Mouse (Mus musculus): ENCODE results near the gene Ralgapa2. TPM values are rescaled to one million over a fixed set of nuclear protein-coding genes. Genes with fewer than 3 reads are reported as not detected.
A peak's percentile ranks its signal among the peaks of the same experiment; 100 is the strongest.

The Ralgapa2 gene
- total RNA-seq, 2 experiments from 2014 or later: 26.0 to 29.8 TPM

DNA sequence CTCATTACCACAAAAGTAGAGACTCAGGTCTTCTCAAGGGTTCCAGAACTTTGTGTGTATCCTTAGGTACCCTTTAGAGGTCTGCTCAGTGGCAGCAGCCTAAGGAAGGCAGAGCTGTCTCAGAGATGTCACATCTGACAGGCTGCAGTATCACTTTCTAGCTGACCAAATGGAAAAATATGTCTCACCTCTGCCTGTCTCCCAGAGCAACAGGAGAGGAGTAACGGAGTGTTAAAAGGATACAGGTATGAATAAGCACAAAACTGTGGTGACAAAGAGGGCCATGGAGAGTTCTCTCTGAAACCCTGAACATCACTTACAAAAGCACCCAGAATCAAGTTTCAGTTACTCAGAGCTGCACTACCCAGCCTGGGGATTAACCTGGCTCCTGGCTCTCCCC lies 257.8 kb downstream of the Ralgapa2 start:
- intact Hi-C loops (cut with DNase I): no loop called here
- DNase-seq (ENCODE audit: extremely low spot score in 1 of 2, low spot score in 2 of 2): no peak

DNA sequence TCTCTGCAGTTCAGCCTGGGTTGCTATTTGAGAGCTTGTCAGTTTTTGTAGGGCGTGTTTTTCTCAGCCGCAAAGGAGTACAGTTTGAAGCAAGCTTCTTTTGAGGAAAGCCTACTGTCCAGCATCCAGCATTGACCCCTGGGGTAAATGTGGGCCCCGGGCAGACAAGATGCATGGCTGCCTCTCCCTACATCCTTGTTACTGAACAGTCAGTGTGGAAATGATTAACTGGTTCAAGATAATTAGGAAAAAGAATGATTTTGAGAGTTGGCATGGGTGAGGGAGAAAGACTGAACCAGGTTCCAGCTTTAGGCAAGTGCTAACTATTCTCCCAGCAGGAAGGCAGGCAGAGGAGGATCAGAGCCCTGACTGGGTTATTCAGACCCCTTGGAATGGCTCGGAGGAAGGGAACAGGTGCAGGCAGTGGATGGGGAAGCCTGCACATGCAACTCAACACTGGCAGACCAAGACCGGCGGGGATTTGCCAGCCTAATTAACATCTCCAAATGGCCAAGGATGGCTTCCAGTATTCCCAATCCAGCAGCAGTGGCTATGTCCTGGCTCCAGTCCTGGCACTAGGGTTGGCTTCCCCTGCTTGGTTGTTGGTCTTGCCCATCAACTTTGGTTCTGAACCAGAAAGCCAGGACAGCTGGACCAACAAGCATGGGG lies 261.8 kb downstream of the Ralgapa2 start:
- intact Hi-C loops (cut with DNase I): no loop called here
- DNase-seq (ENCODE audit: extremely low spot score in 1 of 2, low spot score in 2 of 2): peak in 1 of 2 experiments; percentile 34

DNA sequence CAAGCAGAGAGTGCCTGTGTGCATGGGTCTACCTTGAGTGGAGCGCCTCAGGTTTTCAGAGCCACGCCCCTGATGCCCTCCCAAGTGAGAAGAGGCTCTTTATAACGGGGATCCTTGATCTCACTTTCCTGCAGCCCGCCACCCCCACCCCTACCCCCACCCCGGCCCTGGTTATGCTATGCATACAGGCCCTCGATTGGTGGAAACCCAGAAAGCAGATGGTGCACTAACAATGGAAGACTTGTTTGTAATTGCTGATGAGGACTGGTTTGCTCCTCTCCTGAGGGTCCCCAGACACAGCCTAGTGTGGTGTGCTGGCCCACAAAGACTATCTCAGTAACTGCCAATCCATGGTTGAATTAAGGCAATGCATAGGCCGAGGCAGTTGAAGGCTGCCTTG lies 263.1 kb downstream of the Ralgapa2 start:
- intact Hi-C loops (cut with DNase I): no loop called here
- DNase-seq (ENCODE audit: extremely low spot score in 1 of 2, low spot score in 2 of 2): no peak

DNA sequence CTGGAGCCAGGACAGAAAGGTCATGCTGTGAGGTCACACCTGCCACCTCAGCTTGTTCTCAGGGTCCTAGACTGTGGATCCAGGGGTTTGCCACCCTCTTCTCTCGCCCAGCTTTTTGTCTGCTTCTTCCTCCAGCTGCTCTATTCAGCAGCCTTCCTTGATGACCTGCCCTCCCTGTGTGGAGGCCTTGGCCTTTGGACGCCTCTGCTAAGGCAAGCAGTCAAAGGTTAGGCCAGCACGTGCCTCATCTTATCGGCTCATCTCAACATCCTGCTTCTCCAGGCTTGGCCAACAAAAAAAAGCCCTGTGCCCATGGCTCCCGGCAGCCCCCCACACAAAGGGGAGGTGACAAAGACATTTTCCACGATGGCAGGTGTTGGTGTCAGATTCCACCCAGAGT lies 264.6 kb downstream of the Ralgapa2 start:
- intact Hi-C loops (cut with DNase I): no loop called here
- DNase-seq (ENCODE audit: extremely low spot score in 1 of 2, low spot score in 2 of 2): no peak

DNA sequence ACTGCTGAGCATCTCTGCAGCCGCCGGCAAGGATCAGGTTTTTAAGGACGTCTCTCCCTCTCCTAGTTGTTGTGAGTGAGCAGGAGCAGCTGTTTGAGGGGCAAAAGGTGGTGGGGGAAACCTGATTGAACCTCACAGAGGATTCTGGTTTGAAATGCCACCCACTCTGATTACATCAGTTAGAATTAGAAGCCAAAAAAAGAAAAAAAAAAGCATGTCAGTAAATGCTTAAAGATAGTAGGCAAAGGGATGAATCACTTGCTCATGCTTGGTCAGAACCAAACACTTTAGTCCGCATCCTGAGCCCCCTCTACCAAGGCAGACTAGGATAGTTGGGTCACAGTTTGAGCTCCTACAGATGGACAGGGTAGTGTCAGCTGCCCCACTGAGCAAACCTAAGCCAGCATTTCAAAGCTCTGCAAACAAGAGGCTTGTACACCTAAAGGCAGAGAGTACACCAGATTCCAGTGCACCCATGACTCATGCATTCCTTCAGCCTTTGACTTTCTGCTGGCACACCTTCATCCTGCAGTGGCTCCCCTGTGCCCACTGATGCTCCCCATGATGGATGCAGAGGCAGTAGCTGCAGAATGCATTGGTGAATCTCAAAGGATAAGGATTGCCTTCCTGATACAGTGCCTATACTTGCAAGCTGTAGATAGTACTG lies 265.6 kb downstream of the Ralgapa2 start:
- intact Hi-C loops (cut with DNase I): no loop called here
- DNase-seq (ENCODE audit: extremely low spot score in 1 of 2, low spot score in 2 of 2): no peak

DNA sequence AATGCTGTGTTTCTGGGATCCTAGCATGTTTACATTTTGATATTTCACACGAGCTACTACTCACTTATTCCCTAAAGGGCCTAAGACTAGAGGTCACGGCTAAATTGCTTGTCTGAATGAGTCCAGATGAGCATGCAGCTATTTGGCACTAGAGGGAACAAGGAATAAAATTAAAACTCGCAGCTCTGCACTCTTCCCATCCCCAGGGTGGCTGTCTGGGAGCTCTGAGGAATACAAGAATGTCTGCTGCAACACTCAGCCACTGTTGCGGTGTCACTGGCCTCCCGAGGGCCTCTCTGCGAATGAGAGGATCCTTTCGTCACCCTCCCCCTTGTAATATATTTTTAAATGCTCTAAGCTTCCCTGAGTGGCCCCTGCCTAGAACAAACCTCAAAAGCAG lies 266.7 kb downstream of the Ralgapa2 start:
- no peak for DNase-seq (ENCODE audit: extremely low spot score in 1 of 2, low spot score in 2 of 2)
- intact Hi-C loops (cut with DNase I): no loop called here

DNA sequence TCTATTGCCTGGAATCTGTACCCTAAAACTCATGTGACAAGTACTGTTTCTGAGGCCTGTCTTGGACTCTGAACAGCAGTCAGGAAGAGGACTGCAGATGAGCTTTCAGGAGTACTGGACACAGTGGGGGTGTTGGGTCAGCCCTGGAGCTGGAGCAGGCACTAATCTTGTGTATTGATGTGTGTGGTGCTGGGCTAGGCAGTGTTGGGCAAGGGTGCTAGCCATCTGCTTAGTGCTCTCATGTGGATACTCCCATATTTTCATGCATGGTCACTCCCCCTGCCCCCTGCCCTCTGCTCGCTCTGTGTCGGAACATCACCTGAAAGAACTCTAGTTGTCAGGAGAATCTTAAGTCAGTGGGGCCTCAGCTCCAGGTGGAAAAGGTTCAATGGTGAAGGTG lies 268.1 kb downstream of the Ralgapa2 start:
- intact Hi-C loops (cut with DNase I): no loop called here
- DNase-seq (ENCODE audit: extremely low spot score in 1 of 2, low spot score in 2 of 2): no peak

DNA sequence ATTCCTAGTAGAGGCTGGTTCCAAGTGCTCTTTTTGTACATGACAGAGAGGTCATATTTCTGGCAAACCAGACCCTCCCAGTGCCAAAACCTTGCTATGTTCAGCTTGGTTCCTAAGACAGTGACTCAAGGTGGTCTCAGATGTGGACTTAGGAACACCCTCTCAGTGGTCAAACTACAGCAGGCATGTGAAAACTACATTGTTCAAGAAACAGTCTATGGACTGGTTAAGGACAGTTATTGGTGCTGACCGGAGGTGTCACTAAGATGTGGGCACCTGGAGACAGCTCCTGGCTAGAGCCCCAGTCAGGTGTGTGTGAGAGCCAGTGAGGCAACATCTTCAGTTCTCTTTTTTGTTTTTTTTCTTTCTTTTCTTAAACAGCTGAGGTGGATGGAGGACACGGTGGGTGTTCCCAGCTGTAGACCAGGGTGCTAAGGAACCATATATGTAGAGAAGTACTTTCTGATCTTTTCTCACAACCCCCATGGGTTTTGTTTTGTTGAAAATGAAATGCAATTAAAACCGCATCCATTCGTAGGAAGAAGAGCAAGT lies 272.9 kb downstream of the Ralgapa2 start:
- intact Hi-C loops (cut with DNase I): no loop called here
- no peak for DNase-seq (ENCODE audit: extremely low spot score in 1 of 2, low spot score in 2 of 2)

DNA sequence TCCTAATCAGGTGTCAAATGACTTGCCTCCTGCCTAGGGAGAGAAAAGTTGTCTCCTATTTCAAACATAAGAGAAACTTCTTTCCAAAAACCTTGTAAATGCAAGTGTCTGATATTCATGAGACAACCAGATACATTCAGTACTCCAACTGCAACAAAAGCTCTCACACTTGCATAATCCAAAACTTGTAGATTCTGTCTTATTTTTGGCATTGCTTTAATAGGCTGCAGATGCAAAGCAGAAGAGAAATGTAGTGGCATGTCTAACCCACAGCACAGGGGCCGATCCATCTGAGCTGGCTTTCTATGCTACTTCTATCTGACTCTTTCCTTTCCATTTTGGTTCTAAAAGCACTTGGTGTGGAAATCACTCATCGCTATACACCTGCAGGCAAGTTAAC lies 280.7 kb downstream of the Ralgapa2 start:
- DNase-seq (ENCODE audit: extremely low spot score in 1 of 2, low spot score in 2 of 2): no peak
- intact Hi-C loops (cut with DNase I): no loop called here

DNA sequence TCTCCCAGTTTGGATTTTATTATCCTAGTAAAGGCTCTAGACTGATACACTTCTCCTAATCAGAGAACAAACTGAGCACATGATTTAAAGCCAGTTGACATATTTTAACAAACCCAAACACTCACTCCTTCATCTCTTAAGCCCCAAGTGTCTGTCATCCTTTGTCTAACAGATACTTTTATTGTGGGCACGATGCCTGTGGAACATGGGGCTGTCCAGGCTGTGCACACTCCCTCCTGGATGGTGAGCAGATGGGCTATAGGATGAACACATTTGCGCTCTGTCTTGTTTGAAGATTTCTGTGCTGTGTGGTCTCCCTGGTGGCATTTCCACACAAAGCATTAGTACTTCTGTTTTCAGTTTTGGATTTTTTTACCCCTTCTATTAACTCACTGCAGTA lies 283.7 kb downstream of the Ralgapa2 start:
- intact Hi-C loops (cut with DNase I): loop anchor here (10.0 kb wide), 1 partner anchor 156 kb away; no protein-coding TSS in a partner anchor
- DNase-seq (ENCODE audit: extremely low spot score in 1 of 2, low spot score in 2 of 2): no peak

DNA sequence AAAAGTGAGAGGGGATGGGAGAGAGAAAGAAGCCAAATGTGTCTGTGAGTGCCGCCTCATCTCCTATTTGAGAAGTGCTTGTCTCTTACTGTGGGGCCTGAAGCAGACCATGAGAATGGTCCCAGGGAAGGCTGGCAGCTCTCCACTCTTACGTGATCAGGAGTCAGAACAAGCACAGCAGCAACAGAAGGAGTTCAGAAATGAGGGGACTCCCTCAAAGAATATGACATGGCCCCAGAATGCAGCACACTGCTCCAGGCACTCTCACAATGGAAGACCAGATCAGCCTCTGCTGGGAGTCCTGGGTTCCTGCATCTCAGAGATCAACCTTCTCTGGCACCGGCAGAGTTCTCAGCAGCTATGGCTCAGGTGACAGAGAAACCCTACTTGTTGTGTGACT lies 284.5 kb downstream of the Ralgapa2 start:
- DNase-seq (ENCODE audit: extremely low spot score in 1 of 2, low spot score in 2 of 2): no peak
- intact Hi-C loops (cut with DNase I): loop anchor here (10.0 kb wide), 1 partner anchor 157 kb away; no protein-coding TSS in a partner anchor

DNA sequence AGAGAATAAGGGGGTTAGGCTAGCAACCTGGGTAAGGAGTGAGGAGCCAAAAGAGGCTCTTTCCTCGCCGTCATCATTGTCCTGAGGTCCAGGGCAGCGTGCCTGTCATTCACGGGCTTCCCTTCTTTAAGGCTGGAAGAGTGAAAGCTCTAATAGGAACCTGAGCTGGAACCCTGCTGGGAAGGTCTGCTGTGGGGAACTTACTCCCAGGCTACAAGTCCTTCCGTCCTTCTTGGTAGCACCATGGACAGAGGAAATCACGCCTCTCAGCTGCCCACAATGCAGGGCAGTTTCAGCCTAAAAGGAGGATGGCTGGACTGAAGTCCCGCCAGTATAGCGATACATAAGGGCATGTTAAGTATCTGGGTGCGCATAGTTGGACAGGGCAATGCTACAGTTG lies 285.7 kb downstream of the Ralgapa2 start:
- intact Hi-C loops (cut with DNase I): loop anchor here (10.0 kb wide), 1 partner anchor 158 kb away; no protein-coding TSS in a partner anchor
- DNase-seq (ENCODE audit: extremely low spot score in 1 of 2, low spot score in 2 of 2): no peak

DNA sequence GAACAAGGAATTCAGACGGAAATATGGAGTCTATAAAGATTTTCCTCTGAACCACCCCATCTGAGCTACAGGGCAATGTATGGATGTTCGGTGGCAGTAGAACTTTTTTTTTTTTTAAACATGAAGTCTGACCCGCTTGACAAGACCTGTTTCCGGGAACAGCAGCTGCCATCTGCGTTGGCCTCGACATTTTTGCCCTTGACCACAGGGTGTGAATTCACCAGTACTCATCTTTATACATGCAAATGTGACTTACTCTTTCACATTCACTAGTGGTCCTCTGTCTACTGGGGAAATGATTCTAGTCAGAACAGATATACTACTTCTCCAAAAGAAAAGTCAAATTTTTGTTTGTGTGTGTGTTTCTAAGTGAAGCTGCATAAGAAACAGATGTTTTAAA lies 286.3 kb downstream of the Ralgapa2 start:
- intact Hi-C loops (cut with DNase I): loop anchor here (10.0 kb wide), 1 partner anchor 159 kb away; no protein-coding TSS in a partner anchor
- no peak for DNase-seq (ENCODE audit: extremely low spot score in 1 of 2, low spot score in 2 of 2)

DNA sequence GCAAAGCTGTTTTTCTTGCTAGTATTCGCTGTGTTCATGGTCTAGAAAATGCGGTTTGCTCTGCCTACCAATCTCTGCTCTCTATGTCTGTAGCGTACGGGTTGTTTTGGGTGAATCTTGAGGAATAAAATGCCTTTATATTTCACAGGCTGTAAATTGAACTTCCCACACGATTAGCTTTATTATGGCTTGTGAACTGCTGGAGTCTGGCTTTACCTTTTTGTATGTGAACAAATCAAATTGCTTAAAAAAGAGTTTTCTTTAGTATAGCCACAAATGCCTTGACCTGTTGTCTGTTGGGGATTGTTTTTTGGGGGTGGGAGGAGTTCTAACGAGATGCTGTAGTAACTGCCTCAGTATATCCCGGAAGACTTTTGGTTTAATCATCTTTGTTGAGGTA lies 288.0 kb downstream of the Ralgapa2 start:
- no peak for DNase-seq (ENCODE audit: extremely low spot score in 1 of 2, low spot score in 2 of 2)
- intact Hi-C loops (cut with DNase I): loop anchor here (10.0 kb wide), 1 partner anchor 161 kb away; no protein-coding TSS in a partner anchor

DNA sequence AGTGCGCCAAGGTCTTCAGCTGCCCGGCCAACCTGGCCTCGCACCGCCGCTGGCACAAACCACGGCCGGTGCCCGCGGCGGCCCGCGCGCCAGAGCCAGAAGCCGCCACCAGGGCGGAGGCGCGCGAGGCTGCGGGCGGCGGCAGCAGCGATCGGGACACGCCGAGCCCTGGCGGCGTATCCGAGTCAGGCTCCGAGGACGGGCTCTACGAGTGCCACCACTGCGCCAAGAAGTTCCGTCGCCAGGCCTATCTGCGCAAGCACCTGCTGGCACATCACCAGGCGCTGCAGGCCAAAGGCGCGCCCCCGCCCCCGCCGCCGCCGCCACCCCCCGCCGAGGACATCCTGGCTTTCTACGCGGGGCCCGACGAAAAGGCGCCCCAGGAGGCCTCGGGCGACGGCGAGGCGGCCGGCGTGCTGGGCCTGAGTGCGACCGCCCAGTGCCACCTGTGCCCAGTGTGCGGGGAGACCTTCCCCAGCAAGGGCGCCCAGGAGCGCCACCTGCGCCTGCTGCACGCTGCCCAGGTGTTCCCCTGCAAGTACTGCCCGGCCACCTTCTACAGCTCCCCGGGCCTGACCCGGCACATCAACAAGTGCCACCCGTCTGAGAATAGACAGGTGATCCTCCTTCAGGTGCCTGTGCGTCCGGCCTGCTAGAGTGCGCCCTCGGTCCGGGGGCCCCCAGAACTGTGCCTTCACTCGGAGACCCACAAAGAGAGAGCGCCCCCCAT lies 288.8 kb downstream of the Ralgapa2 start:
- DNase-seq (ENCODE audit: extremely low spot score in 1 of 2, low spot score in 2 of 2): peak in 1 of 2 experiments; percentile 54
- intact Hi-C loops (cut with DNase I): loop anchor here (10.0 kb wide), 1 partner anchor 161 kb away; no protein-coding TSS in a partner anchor

DNA sequence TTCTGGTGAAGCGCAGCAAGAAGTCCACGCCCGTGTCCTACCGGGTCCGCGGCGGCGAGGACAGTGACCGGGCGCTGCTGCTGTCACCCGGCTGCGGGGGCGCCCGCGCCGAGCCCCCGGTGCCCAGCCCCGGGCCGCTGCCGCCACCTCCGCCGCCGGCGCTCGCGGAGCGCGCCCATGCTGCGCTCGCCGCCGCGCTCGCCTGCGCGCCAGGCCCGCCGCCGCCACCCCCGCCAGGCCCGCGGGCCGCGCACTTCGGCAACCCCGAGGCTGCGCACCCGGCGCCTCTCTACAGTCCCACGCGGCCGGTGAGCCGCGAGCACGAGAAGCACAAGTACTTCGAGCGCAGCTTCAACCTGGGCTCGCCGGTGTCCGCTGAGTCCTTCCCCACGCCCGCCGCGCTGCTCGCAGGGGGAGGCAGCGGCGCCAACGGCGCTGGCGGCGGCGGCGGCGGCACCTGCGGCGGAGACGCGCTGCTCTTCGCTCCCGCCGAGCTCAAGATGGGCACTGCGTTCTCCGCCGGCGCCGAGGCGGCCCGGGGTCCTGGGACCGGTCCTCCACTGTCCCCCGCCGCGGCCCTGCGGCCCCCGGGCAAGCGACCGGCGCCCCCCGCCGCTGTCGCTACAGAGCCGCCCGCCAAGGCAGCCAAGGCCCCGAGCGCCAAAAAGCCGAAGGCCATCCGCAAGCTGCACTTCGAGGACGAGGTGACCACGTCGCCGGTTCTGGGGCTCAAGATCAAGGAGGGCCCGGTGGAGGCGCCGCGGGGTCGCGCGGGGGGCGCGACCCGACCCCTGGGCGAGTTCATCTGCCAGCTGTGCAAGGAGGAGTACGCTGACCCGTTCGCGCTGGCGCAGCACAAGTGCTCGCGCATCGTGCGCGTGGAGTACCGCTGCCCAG lies 289.6 kb downstream of the Ralgapa2 start:
- DNase-seq (ENCODE audit: extremely low spot score in 1 of 2, low spot score in 2 of 2): peak in 1 of 2 experiments; percentile 39
- intact Hi-C loops (cut with DNase I): loop anchor here (10.0 kb wide), 1 partner anchor 162 kb away; no protein-coding TSS in a partner anchor

DNA sequence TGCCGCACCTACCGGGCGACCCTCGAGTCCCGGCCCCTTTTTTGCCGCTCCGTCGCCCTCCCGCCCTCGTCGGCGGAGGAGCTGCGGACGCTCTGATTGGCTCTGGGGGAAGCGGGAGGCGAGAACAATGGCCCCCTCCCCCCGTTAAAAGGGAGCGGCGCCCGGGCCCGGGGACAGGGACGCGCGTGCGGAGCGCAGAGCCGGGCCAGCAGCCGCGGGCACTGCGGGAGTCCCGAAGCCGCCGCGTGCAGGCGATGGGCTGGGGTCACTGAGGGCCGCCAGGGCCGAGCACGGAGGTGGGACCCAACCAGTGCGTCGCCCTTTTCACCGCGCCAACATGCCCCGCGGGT lies 290.2 kb downstream of the Ralgapa2 start:
- intact Hi-C loops (cut with DNase I): loop anchor here (10.0 kb wide), 1 partner anchor 163 kb away; no protein-coding TSS in a partner anchor
- peak; percentile 59 to 67 for DNase-seq (ENCODE audit: extremely low spot score in 1 of 2, low spot score in 2 of 2)
